Mouse (Mus musculus) embryonic facial prominence, embryonic 13.5 days (tissue): ENCODE measurements around the gene Gm45521. TPM values are rescaled to one million over a fixed set of nuclear protein-coding genes. Genes with fewer than 3 reads are reported as not detected.

Experiments used
- ATAC-seq: fragments of 200-750 bp; cut with Nextera tagmentation; 2 replicates; pipeline ENCODE4 v1.8.0; 2017; ENCODE audit warnings: low read depth; ENCODE audit not compliant: insufficient number of reproducible peaks, insufficient read depth, low FRiP score, low TSS enrichment
- H3K27ac ChIP-seq: fragments of 300-500 bp; sonication (generic); 2 replicates; pipeline ENCODE4 v1.5.1; 2015; ENCODE audit warnings: moderate library complexity, mild to moderate bottlenecking, inconsistent platforms
- H3K27me3 ChIP-seq: fragments of 300-500 bp; sonication (generic); 2 replicates; pipeline ENCODE4 v1.6.1; 2015; ENCODE audit warnings: mild to moderate bottlenecking, inconsistent platforms
- H3K36me3 ChIP-seq: fragments of 300-500 bp; sonication (generic); 2 replicates; pipeline ENCODE4 v1.6.1; 2015; ENCODE audit warnings: mild to moderate bottlenecking, inconsistent platforms
- H3K4me1 ChIP-seq: fragments of 300-500 bp; sonication (generic); 2 replicates; pipeline ENCODE4 v1.6.1; 2015; ENCODE audit warnings: inconsistent platforms
- H3K4me2 ChIP-seq: fragments of 300-500 bp; sonication (generic); 2 replicates; pipeline ENCODE4 v1.6.1; 2015; ENCODE audit warnings: moderate library complexity, mild to moderate bottlenecking, inconsistent platforms
- H3K4me3 ChIP-seq: fragments of 300-500 bp; sonication (generic); 2 replicates; pipeline ENCODE4 v1.5.1; 2015; ENCODE audit warnings: mild to moderate bottlenecking, inconsistent platforms
- H3K9ac ChIP-seq: fragments of 300-500 bp; sonication (generic); 2 replicates; pipeline ENCODE4 v1.6.1; 2015; ENCODE audit warnings: mild to moderate bottlenecking, inconsistent platforms
- H3K9me3 ChIP-seq: fragments of 300-500 bp; sonication (generic); 2 replicates; pipeline ENCODE4 v1.6.1; 2016; ENCODE audit warnings: inconsistent platforms
- WGBS: fragments of 180-500 bp; shearing (Covaris S2); methylation state at CpG from one replicate; pipeline ENCODE4 v1.1.7; 2015; ENCODE audit warnings: mixed read lengths; 5-methylcytosine and 5-hydroxymethylcytosine counted together
- polyA plus RNA-seq: library from polyadenylated mRNA; unstranded; fragments of >200 nt; fragmentation: Nextera tagmentation; extraction: Ambion mirVana; gene quantifications from 2 replicates; pipeline ENCODE4 v1.2.1, GENCODE M21; 2015

Gm45521 gene
- polyA plus RNA-seq, 1 experiment from 2014 or later, result not detected

GRCm38 (mm10) chr14:7981226-7981625, 24.1 kb downstream of the Gm45521 start:
- Histone ChIP-seq H3K4me2 (no peak overlapping the region), H3K36me3 (no peaks in the 10 kb centered on the region), H3K9ac (no peak overlapping the region), H3K4me3 (no peak overlapping the region), H3K27me3 (no peaks in the 10 kb centered on the region), H3K27ac (no peak overlapping the region), H3K4me1 (no peaks in the 10 kb centered on the region), H3K9me3 (no peaks in the 10 kb centered on the region)
- 97% methylated on average over 1 of the region's 1 CpGs for whole genome bisulfite sequencing
- ATAC-seq, result no peak

GRCm38 (mm10) chr14:7986913-7987312, 29.8 kb downstream of the Gm45521 start:
- Histone ChIP-seq H3K4me1 (no peaks in the 10 kb centered on the region), H3K9ac (no peak overlapping the region), H3K27ac (no peak overlapping the region), H3K36me3 (no peaks in the 10 kb centered on the region), H3K4me3 (no peak overlapping the region), H3K27me3 (no peaks in the 10 kb centered on the region), H3K4me2 (no peak overlapping the region), H3K9me3 (no peaks in the 10 kb centered on the region)
- WGBS, result 93% methylated on average over 6 of the region's 6 CpGs
- no peak for ATAC-seq

GRCm38 (mm10) chr14:7989371-7989770, 32.3 kb downstream of the Gm45521 start:
- 58% methylated on average over 1 of the region's 1 CpGs for WGBS
- ATAC-seq, result no peak

GRCm38 (mm10) chr14:7989961-7990360, 32.9 kb downstream of the Gm45521 start:
- no peak overlapping the region for H3K4me2 ChIP-seq
- WGBS, result 75% methylated on average over 3 of the region's 3 CpGs
- peaks cover 3% of the 10 kb centered on the region for H3K27me3 ChIP-seq
- no peaks in the 10 kb centered on the region for H3K36me3 ChIP-seq
- no peak for ATAC-seq
- no peak overlapping the region for H3K4me3 ChIP-seq
- no peak overlapping the region for H3K9ac ChIP-seq
- no peaks in the 10 kb centered on the region for H3K4me1 ChIP-seq
- no peak overlapping the region for H3K27ac ChIP-seq
- H3K9me3 ChIP-seq, result no peaks in the 10 kb centered on the region

More at GRCm38 (mm10) chr14:7989371-7989770, 32.3 kb downstream of the Gm45521 start:
- no peak overlapping the region for H3K27ac ChIP-seq
- H3K9ac ChIP-seq, result no peak overlapping the region
- no peak overlapping the region for H3K4me3 ChIP-seq
- no peaks in the 10 kb centered on the region for H3K4me1 ChIP-seq
- no peaks in the 10 kb centered on the region for H3K36me3 ChIP-seq
- no peak overlapping the region for H3K4me2 ChIP-seq
- peaks cover 3% of the 10 kb centered on the region for H3K27me3 ChIP-seq
- H3K9me3 ChIP-seq, result no peaks in the 10 kb centered on the region

GRCm38 (mm10) chr14:7991108-7991776, 34.2 kb downstream of the Gm45521 start:
- WGBS, result 79% methylated on average over 5 of the region's 5 CpGs

GRCm38 (mm10) chr14:7992158-7992557, 35.1 kb downstream of the Gm45521 start:
- no peaks in the 10 kb centered on the region for H3K36me3 ChIP-seq
- peaks cover 3% of the 10 kb centered on the region for H3K27me3 ChIP-seq
- 62% methylated on average over 6 of the region's 6 CpGs for WGBS
- H3K27ac ChIP-seq, result no peak overlapping the region
- no peak overlapping the region for H3K9ac ChIP-seq
- ATAC-seq, result no peak
- no peaks in the 10 kb centered on the region for H3K9me3 ChIP-seq
- H3K4me3 ChIP-seq, result no peak overlapping the region
- H3K4me1 ChIP-seq, result peaks cover under 1% of the 10 kb centered on the region; the same call in 1 of the 2 replicates
- H3K4me2 ChIP-seq, result no peak overlapping the region

More at GRCm38 (mm10) chr14:7991108-7991776, 34.2 kb downstream of the Gm45521 start:
- no peak overlapping the region for H3K4me3 ChIP-seq
- H3K27ac ChIP-seq, result no peak overlapping the region
- H3K9ac ChIP-seq, result no peak overlapping the region
- peaks cover 3% of the 10 kb centered on the region for H3K27me3 ChIP-seq
- no peaks in the 10 kb centered on the region for H3K36me3 ChIP-seq
- ATAC-seq, result no peak
- H3K4me1 ChIP-seq, result no peaks in the 10 kb centered on the region
- no peaks in the 10 kb centered on the region for H3K9me3 ChIP-seq
- H3K4me2 ChIP-seq, result no peak overlapping the region

GRCm38 (mm10) chr14:7994271-7994767, 37.2 kb downstream of the Gm45521 start, which contains the start of gene Dnase1l3:
Gene Dnase1l3 (minus strand): TSS chr14:7994573.
- Histone ChIP-seq H3K36me3 (no peaks in the 10 kb centered on the region), H3K4me1 (peaks cover 4% of the 10 kb centered on the region; the same call in 1 of the 2 replicates), H3K9ac (no peak within 1 kb of the TSS), H3K4me2 (no peak within 1 kb of the TSS), H3K27me3 (peaks cover 4% of the 10 kb centered on the region), H3K9me3 (no peaks in the 10 kb centered on the region), H3K4me3 (no peak within 1 kb of the TSS), H3K27ac (no peak within 1 kb of the TSS)
- WGBS, result 69% methylated on average over 8 of the region's 8 CpGs
- ATAC-seq, result no peak

- no peaks in the 10 kb centered on the region for H3K9me3 ChIP-seq
- peaks cover 8% of the 10 kb centered on the region for H3K4me1 ChIP-seq
- no peak overlapping the region for H3K27ac ChIP-seq
- H3K27me3 ChIP-seq, result peaks cover 32% of the 10 kb centered on the region
- peak overlapping the region; percentile 52 for H3K4me2 ChIP-seq
- 3% methylated on average over 15 of the region's 15 CpGs for WGBS
- peak overlapping the region; percentile 52; the same call in 1 of the 2 replicates for H3K9ac ChIP-seq
- H3K36me3 ChIP-seq, result no peaks in the 10 kb centered on the region
- no peak for ATAC-seq
- H3K4me3 ChIP-seq, result no peak overlapping the region
Measured at GRCm38 (mm10) chr14:7997255-7997696, 40.2 kb downstream of the Gm45521 start.

- peaks cover 15% of the 10 kb centered on the region for H3K4me1 ChIP-seq
- no peak for ATAC-seq
- WGBS, result 64% methylated on average over 3 of the region's 3 CpGs
- H3K4me2 ChIP-seq, result no peak overlapping the region
- no peaks in the 10 kb centered on the region for H3K9me3 ChIP-seq
- no peaks in the 10 kb centered on the region for H3K36me3 ChIP-seq
- no peak overlapping the region for H3K4me3 ChIP-seq
- no peak overlapping the region for H3K27ac ChIP-seq
- peaks cover 30% of the 10 kb centered on the region for H3K27me3 ChIP-seq
- H3K9ac ChIP-seq, result no peak overlapping the region
Measured at GRCm38 (mm10) chr14:7999030-7999429, 41.9 kb downstream of the Gm45521 start.

- H3K9me3 ChIP-seq, result no peaks in the 10 kb centered on the region
- no peak overlapping the region for H3K27ac ChIP-seq
- peaks cover 30% of the 10 kb centered on the region for H3K27me3 ChIP-seq
- no peak overlapping the region for H3K4me3 ChIP-seq
- no peak overlapping the region for H3K9ac ChIP-seq
- no peak overlapping the region for H3K4me2 ChIP-seq
- H3K4me1 ChIP-seq, result peaks cover 19% of the 10 kb centered on the region
- WGBS, result 78% methylated on average over 5 of the region's 5 CpGs
- ATAC-seq, result no peak
- H3K36me3 ChIP-seq, result no peaks in the 10 kb centered on the region
Measured at GRCm38 (mm10) chr14:7999435-7999834, 42.3 kb downstream of the Gm45521 start.

GRCm38 (mm10) chr14:8000247-8000646, 43.2 kb downstream of the Gm45521 start:
- H3K9ac ChIP-seq, result no peak overlapping the region
- no peak overlapping the region for H3K4me3 ChIP-seq
- ATAC-seq, result no peak
- H3K9me3 ChIP-seq, result no peaks in the 10 kb centered on the region
- H3K4me2 ChIP-seq, result no peak overlapping the region
- peaks cover 30% of the 10 kb centered on the region for H3K27me3 ChIP-seq
- no peak overlapping the region for H3K27ac ChIP-seq
- H3K36me3 ChIP-seq, result no peaks in the 10 kb centered on the region
- WGBS, result 82% methylated on average over 5 of the region's 5 CpGs
- peaks cover 20% of the 10 kb centered on the region for H3K4me1 ChIP-seq
